Mouse (Mus musculus) midbrain, embryonic 14.5 days (tissue): ENCODE results near the gene Krtap4-6. TPM values are rescaled to one million over a fixed set of nuclear protein-coding genes. Genes with fewer than 3 reads are reported as not detected.

Experiments
- ATAC-seq: fragments of 200-750 bp; cut with Nextera tagmentation; 2 replicates; pipeline ENCODE4 v1.8.0; 2017; ENCODE audit warnings: moderate number of reproducible peaks, moderate library complexity; ENCODE audit not compliant: low FRiP score, low TSS enrichment
- DNase-seq: peaks from one replicate; pipeline ENCODE4 v3.0.0-alpha.2; 2015
- H3K27ac ChIP-seq: fragments of 300-500 bp; sonication (generic); replicated peaks from 2 replicates; pipeline ENCODE4 v1.5.1; 2014; ENCODE audit warnings: mild to moderate bottlenecking, low read depth, low read length, moderate library complexity
- H3K27me3 ChIP-seq: fragments of 300-500 bp; sonication (generic); 2 replicates; pipeline ENCODE4 v1.6.1; 2014; ENCODE audit warnings: low read length, control low read depth, mixed read lengths; ENCODE audit not compliant: control insufficient read depth, insufficient read depth
- H3K36me3 ChIP-seq: fragments of 300-500 bp; sonication (generic); 2 replicates; pipeline ENCODE4 v1.6.1; 2014; ENCODE audit warnings: low read length, control low read depth; ENCODE audit not compliant: control insufficient read depth, insufficient read depth
- H3K4me1 ChIP-seq: fragments of 300-500 bp; sonication (generic); 2 replicates; pipeline ENCODE4 v1.6.1; 2014; ENCODE audit warnings: mild to moderate bottlenecking, antibody characterized with exemption, low read length, control low read depth; ENCODE audit not compliant: control insufficient read depth, insufficient read depth
- H3K4me2 ChIP-seq: fragments of 300-500 bp; sonication (generic); 2 replicates; pipeline ENCODE4 v1.6.1; 2014; ENCODE audit warnings: mild to moderate bottlenecking, low read length, moderate library complexity
- H3K4me3 ChIP-seq: fragments of 300-500 bp; sonication (generic); replicated peaks from 2 replicates; pipeline ENCODE4 v1.5.1; 2014; ENCODE audit warnings: low read depth, low read length
- H3K9ac ChIP-seq: fragments of 300-500 bp; sonication (generic); replicated peaks from 2 replicates; pipeline ENCODE4 v1.6.1; 2014; ENCODE audit warnings: mild to moderate bottlenecking, low read length, moderate library complexity
- H3K9me3 ChIP-seq: fragments of 300-500 bp; sonication (generic); 2 replicates; pipeline ENCODE4 v1.6.1; 2016; ENCODE audit warnings: low read length, control low read depth, mixed read lengths; ENCODE audit not compliant: control insufficient read depth
- WGBS: fragments of 180-500 bp; shearing (Covaris S2); extraction: QIAGEN DNeasy Blood & Tissue Kit; methylation state at CpG from one replicate; pipeline ENCODE4 v1.1.7; 2014; 5-methylcytosine and 5-hydroxymethylcytosine counted together
- polyA plus RNA-seq: library from polyadenylated mRNA; unstranded; fragments of >200 nt; fragmentation: Nextera tagmentation; extraction: Ambion mirVana; gene quantifications from 2 replicates; pipeline ENCODE4 v1.2.1, GENCODE M21; 2014

Krtap4-6 gene
- polyA plus RNA-seq, 1 experiment from 2014 or later = not detected

- Histone ChIP-seq H3K27ac (no peak within 1 kb of the TSS), H3K4me1 (no peaks in the 10 kb centered on the region), H3K4me2 (no peak within 1 kb of the TSS), H3K36me3 (no peaks in the 10 kb centered on the region), H3K27me3 (no peaks in the 10 kb centered on the region), H3K9ac (no peak within 1 kb of the TSS), H3K4me3 (no peak within 1 kb of the TSS), H3K9me3 (no peaks in the 10 kb centered on the region)
- ATAC-seq = no peak
- DNase-seq = no peak
- 90% methylated on average over 2 of the region's 2 CpGs for WGBS
Observed at GRCm38 (mm10) chr11:99620335-99620734, 45.4 kb downstream of the Krtap4-6 start, which contains the start of gene Gm11562. Gene Gm11562, minus strand, starts transcription at chr11:99620435.

Other genes starting within 250 kb of the Krtap4-6 start
- not detected in 2 replicates for gene Krt12, start 243.7 kb downstream of the Krtap4-6 start, polyA plus RNA-seq
- gene Krt20, start 227.8 kb downstream of the Krtap4-6 start, polyA plus RNA-seq = 0.11 TPM in 1 of 2 replicates, not detected in the other
- 0.39 TPM in 1 of 2 replicates, not detected in the other for gene Krt23, start 172.8 kb downstream of the Krtap4-6 start, polyA plus RNA-seq
- gene Krt39, start 144.6 kb downstream of the Krtap4-6 start, polyA plus RNA-seq = not detected in 2 replicates
- gene Krt40, start 122.8 kb downstream of the Krtap4-6 start, polyA plus RNA-seq = not detected in 2 replicates
- gene Krtap3-3, start 115.1 kb downstream of the Krtap4-6 start, polyA plus RNA-seq = not detected in 2 replicates
- not detected in 2 replicates for gene Krtap3-2, start 109.1 kb downstream of the Krtap4-6 start, polyA plus RNA-seq
- gene Gm11939, start 106.5 kb downstream of the Krtap4-6 start, polyA plus RNA-seq = not detected in 2 replicates
- gene Krtap3-1, start 99.3 kb downstream of the Krtap4-6 start, polyA plus RNA-seq = not detected in 2 replicates
- gene Krtap1-5, start 84.9 kb downstream of the Krtap4-6 start, polyA plus RNA-seq = not detected in 2 replicates
- not detected in 2 replicates for gene Krtap1-4, start 82.3 kb downstream of the Krtap4-6 start, polyA plus RNA-seq
- not detected in 2 replicates for gene Krtap1-3, start 74.6 kb downstream of the Krtap4-6 start, polyA plus RNA-seq
- gene Krtap9-3, start 67.9 kb downstream of the Krtap4-6 start, polyA plus RNA-seq = not detected in 2 replicates
- not detected in 2 replicates for gene Gm11938, start 62.7 kb downstream of the Krtap4-6 start, polyA plus RNA-seq
- not detected in 2 replicates for gene Gm11937, start 55.8 kb downstream of the Krtap4-6 start, polyA plus RNA-seq
- not detected in 2 replicates for gene Krtap2-4, start 51.1 kb downstream of the Krtap4-6 start, polyA plus RNA-seq
- not detected in 2 replicates for gene Gm11562, start 45.5 kb downstream of the Krtap4-6 start, polyA plus RNA-seq
- not detected in 2 replicates for gene Krtap4-1, start 37.7 kb downstream of the Krtap4-6 start, polyA plus RNA-seq
- not detected in 2 replicates for gene Krtap4-2, start 30.9 kb downstream of the Krtap4-6 start, polyA plus RNA-seq
- gene Krtap4-7, start 21.9 kb downstream of the Krtap4-6 start, polyA plus RNA-seq = not detected in 2 replicates
- gene Gm11555, start 15.7 kb downstream of the Krtap4-6 start, polyA plus RNA-seq = not detected in 2 replicates
- gene Gm11563, start 7.0 kb downstream of the Krtap4-6 start, polyA plus RNA-seq = not detected in 2 replicates
- not detected in 2 replicates for gene Gm14190, start 24.8 kb upstream of the Krtap4-6 start, polyA plus RNA-seq
- gene Gm14180, start 68.3 kb upstream of the Krtap4-6 start, polyA plus RNA-seq = not detected in 2 replicates
- gene Gm11595, start 107.0 kb upstream of the Krtap4-6 start, polyA plus RNA-seq = not detected in 2 replicates
- not detected in 2 replicates for gene Krtap4-8, start 114.7 kb upstream of the Krtap4-6 start, polyA plus RNA-seq
- not detected in 2 replicates for gene Krtap4-9, start 119.2 kb upstream of the Krtap4-6 start, polyA plus RNA-seq
- not detected in 2 replicates for gene Gm11596, start 127.5 kb upstream of the Krtap4-6 start, polyA plus RNA-seq
- gene Gm11569, start 133.0 kb upstream of the Krtap4-6 start, polyA plus RNA-seq = not detected in 2 replicates
- gene Gm11554, start 138.5 kb upstream of the Krtap4-6 start, polyA plus RNA-seq = not detected in 2 replicates
- gene Krtap4-13, start 143.9 kb upstream of the Krtap4-6 start, polyA plus RNA-seq = not detected in 2 replicates
- gene Gm11564, start 149.7 kb upstream of the Krtap4-6 start, polyA plus RNA-seq = not detected in 2 replicates
- not detected in 2 replicates for gene 2300003K06Rik, start 172.1 kb upstream of the Krtap4-6 start, polyA plus RNA-seq
- not detected in 2 replicates for gene Krtap4-16, start 185.6 kb upstream of the Krtap4-6 start, polyA plus RNA-seq
- gene Gm11568, start 192.0 kb upstream of the Krtap4-6 start, polyA plus RNA-seq = not detected in 2 replicates
- gene Gm11559, start 198.5 kb upstream of the Krtap4-6 start, polyA plus RNA-seq = not detected in 2 replicates
- not detected in 2 replicates for gene Krtap9-1, start 207.4 kb upstream of the Krtap4-6 start, polyA plus RNA-seq
- gene Gm11567, start 213.2 kb upstream of the Krtap4-6 start, polyA plus RNA-seq = not detected in 2 replicates
- gene Krtap31-1, start 242.0 kb upstream of the Krtap4-6 start, polyA plus RNA-seq = not detected in 2 replicates
- not detected in 2 replicates for gene Gm11565, start 248.8 kb upstream of the Krtap4-6 start, polyA plus RNA-seq